Mouse (Mus musculus) testis, adult 2 months (tissue): Measurements from ENCODE around the gene Dlg2. TPM values are rescaled to one million over a fixed set of nuclear protein-coding genes. Genes with fewer than 3 reads are reported as not detected.

Experiments used
- H3K27ac ChIP-seq: fragments of 200-500 bp; 2 replicates; pipeline ENCODE4 v1.5.1; 2012; ENCODE audit warnings: low read depth, low read length; ENCODE audit not compliant: control insufficient read depth, insufficient read depth
- H3K27me3 ChIP-seq: fragments of 200-500 bp; 2 replicates; pipeline ENCODE4 v1.6.1; 2012; ENCODE audit warnings: mild to moderate bottlenecking, low read length, moderate library complexity; ENCODE audit not compliant: control insufficient read depth, insufficient read depth
- H3K36me3 ChIP-seq: fragments of 200-500 bp; 2 replicates; pipeline ENCODE4 v1.6.1; 2012; ENCODE audit warnings: mild to moderate bottlenecking, low read length; ENCODE audit not compliant: control insufficient read depth, insufficient read depth
- H3K4me1 ChIP-seq: fragments of 200-500 bp; 2 replicates; pipeline ENCODE4 v1.6.1; 2012; ENCODE audit warnings: low read length; ENCODE audit not compliant: control insufficient read depth, insufficient read depth
- H3K4me3 ChIP-seq: fragments of 200-500 bp; 2 replicates; pipeline ENCODE4 v1.5.1; 2012; ENCODE audit warnings: low read depth, mild to moderate bottlenecking, low read length, moderate library complexity, mixed read lengths; ENCODE audit not compliant: control insufficient read depth
- CTCF ChIP-seq: fragments of 200-500 bp; IDR thresholded peaks from 2 replicates; pipeline ENCODE4 v1.5.1; 2012; ENCODE audit warnings: low read depth, mild to moderate bottlenecking, inconsistent platforms, low read length, moderate library complexity; ENCODE audit not compliant: control insufficient read depth, insufficient read depth, insufficient replicate concordance
- POLR2A ChIP-seq: fragments of 200-500 bp; IDR thresholded peaks from 2 replicates; pipeline ENCODE4 v1.6.1; 2012; ENCODE audit warnings: low read depth, mild to moderate bottlenecking, inconsistent platforms, low read length, moderate library complexity; ENCODE audit not compliant: control insufficient read depth
- polyA plus RNA-seq: library from polyadenylated mRNA; depleted of rRNA; stranded (reverse); fragments of >200 nt; gene quantifications from 2 replicates; pipeline ENCODE4 v1.2.3, GENCODE M21; 2012

Dlg2 gene
- polyA plus RNA-seq, 1 experiment: 13.3 TPM

GRCm38 (mm10) chr7:91603561-91603960 is 1127.1 kb downstream of the Dlg2 start:
- H3K27me3 ChIP-seq: no peaks in the 10 kb centered on the region
- no peak for TF ChIP-seq POLR2A
- no peak for TF ChIP-seq CTCF

GRCm38 (mm10) chr7:91653033-91653432 is 1176.6 kb downstream of the Dlg2 start:
- no peaks in the 10 kb centered on the region for H3K36me3 ChIP-seq
- no peak overlapping the region for H3K4me3 ChIP-seq
- H3K27ac ChIP-seq: no peak overlapping the region
- no peak for TF ChIP-seq POLR2A
- no peak for TF ChIP-seq CTCF
- no peaks in the 10 kb centered on the region for H3K4me1 ChIP-seq
- H3K27me3 ChIP-seq: no peaks in the 10 kb centered on the region

More at GRCm38 (mm10) chr7:91603561-91603960, 1127.1 kb downstream of the Dlg2 start:
- Histone ChIP-seq H3K4me1 (no peaks in the 10 kb centered on the region), H3K27ac (no peak overlapping the region), H3K4me3 (no peak overlapping the region), H3K36me3 (no peaks in the 10 kb centered on the region)

- no peaks in the 10 kb centered on the region for H3K27me3 ChIP-seq
- H3K27ac ChIP-seq: no peak overlapping the region
- H3K4me3 ChIP-seq: no peak overlapping the region
- no peaks in the 10 kb centered on the region for H3K36me3 ChIP-seq
- no peaks in the 10 kb centered on the region for H3K4me1 ChIP-seq
- TF ChIP-seq CTCF: no peak
- TF ChIP-seq POLR2A: no peak
Observed at GRCm38 (mm10) chr7:91659498-91659897, 1183.0 kb downstream of the Dlg2 start.

GRCm38 (mm10) chr7:91672236-91673017 is 1196.0 kb downstream of the Dlg2 start:
- no peak for TF ChIP-seq CTCF
- TF ChIP-seq POLR2A: no peak
- Histone ChIP-seq H3K4me3 (no peak overlapping the region; the same call in 1 of the 2 replicates), H3K36me3 (no peaks in the 10 kb centered on the region), H3K4me1 (peaks cover 3% of the 10 kb centered on the region; the same call in 1 of the 2 replicates), H3K27me3 (no peaks in the 10 kb centered on the region), H3K27ac (no peak overlapping the region)

- H3K27me3 ChIP-seq: no peaks in the 10 kb centered on the region
- H3K4me3 ChIP-seq: no peak overlapping the region
- no peak for TF ChIP-seq CTCF
- TF ChIP-seq POLR2A: no peak
- peaks cover 3% of the 10 kb centered on the region; the same call in 1 of the 2 replicates for H3K4me1 ChIP-seq
- H3K27ac ChIP-seq: no peak overlapping the region
- H3K36me3 ChIP-seq: no peaks in the 10 kb centered on the region
Observed at GRCm38 (mm10) chr7:91674401-91674800, 1197.9 kb downstream of the Dlg2 start.

GRCm38 (mm10) chr7:91677934-91678333 is 1201.5 kb downstream of the Dlg2 start:
- TF ChIP-seq CTCF (no peak), POLR2A (no peak)
- Histone ChIP-seq H3K4me3 (no peak overlapping the region), H3K27me3 (no peaks in the 10 kb centered on the region), H3K36me3 (no peaks in the 10 kb centered on the region), H3K27ac (no peak overlapping the region), H3K4me1 (no peaks in the 10 kb centered on the region)

- H3K4me1 ChIP-seq: no peaks in the 10 kb centered on the region
- no peak overlapping the region for H3K27ac ChIP-seq
- no peaks in the 10 kb centered on the region for H3K27me3 ChIP-seq
- no peak for TF ChIP-seq POLR2A
- TF ChIP-seq CTCF: no peak
- H3K36me3 ChIP-seq: no peaks in the 10 kb centered on the region
- no peak overlapping the region for H3K4me3 ChIP-seq
Observed at GRCm38 (mm10) chr7:91687930-91688329, 1211.5 kb downstream of the Dlg2 start.
